Mouse (Mus musculus) spleen, adult 2 months (tissue): ENCODE results near the gene Cfap74. TPM values are rescaled to one million over a fixed set of nuclear protein-coding genes. Genes with fewer than 3 reads are reported as not detected.

Source experiments
- DNase-seq, 2 experiments: peaks; one replicate each; pipeline versions ENCODE4 v3.0.0 to v3.0.0-alpha.2; 2012 to 2021; ENCODE audit warnings: low spot score in 2 of 2, low read depth in 1 of 2
- H3K27ac ChIP-seq: fragments of 200-500 bp; 2 replicates; pipeline ENCODE4 v1.5.1; 2012; ENCODE audit warnings: low read length, inconsistent platforms; ENCODE audit not compliant: insufficient read depth
- H3K27me3 ChIP-seq: fragments of 200-500 bp; 2 replicates; pipeline ENCODE4 v1.6.1; 2012; ENCODE audit warnings: mild to moderate bottlenecking, moderate library complexity, low read length, inconsistent platforms; ENCODE audit not compliant: control insufficient read depth, insufficient read depth
- H3K36me3 ChIP-seq: fragments of 200-500 bp; 2 replicates; pipeline ENCODE4 v1.6.1; 2012; ENCODE audit warnings: mild to moderate bottlenecking, low read length, inconsistent platforms; ENCODE audit not compliant: control insufficient read depth, insufficient read depth
- H3K4me1 ChIP-seq: fragments of 200-500 bp; 2 replicates; pipeline ENCODE4 v1.6.1; 2011; ENCODE audit warnings: inconsistent platforms; ENCODE audit not compliant: control insufficient read depth, insufficient read depth, insufficient read length
- H3K4me3 ChIP-seq: fragments of 200-500 bp; 2 replicates; pipeline ENCODE4 v1.5.1; 2011; ENCODE audit warnings: mild to moderate bottlenecking, inconsistent platforms; ENCODE audit not compliant: insufficient read depth, insufficient read length; ENCODE audit errors: extremely low read depth
- CTCF ChIP-seq: fragments of 200-500 bp; IDR thresholded peaks from 2 replicates; pipeline ENCODE4 v1.5.1; 2011; ENCODE audit warnings: mild to moderate bottlenecking, inconsistent platforms; ENCODE audit not compliant: insufficient read depth, insufficient read length, insufficient replicate concordance; ENCODE audit errors: extremely low read depth
- POLR2A ChIP-seq: fragments of 200-500 bp; IDR thresholded peaks from 2 replicates; pipeline ENCODE4 v1.6.1; 2011; ENCODE audit warnings: low read depth, low read length, inconsistent platforms
- WGBS: fragments of 180-500 bp; shearing (Covaris S2); methylation state at CpG from one replicate; pipeline ENCODE4 v1.1.7; 2018; 5-methylcytosine and 5-hydroxymethylcytosine counted together
- polyA plus RNA-seq: library from polyadenylated mRNA; depleted of rRNA; stranded (reverse); fragments of >200 nt; gene quantifications from 2 replicates; pipeline ENCODE4 v1.2.3, GENCODE M21; 2012

The Cfap74 gene
- polyA plus RNA-seq, 1 experiment: 0.13 TPM

DNA sequence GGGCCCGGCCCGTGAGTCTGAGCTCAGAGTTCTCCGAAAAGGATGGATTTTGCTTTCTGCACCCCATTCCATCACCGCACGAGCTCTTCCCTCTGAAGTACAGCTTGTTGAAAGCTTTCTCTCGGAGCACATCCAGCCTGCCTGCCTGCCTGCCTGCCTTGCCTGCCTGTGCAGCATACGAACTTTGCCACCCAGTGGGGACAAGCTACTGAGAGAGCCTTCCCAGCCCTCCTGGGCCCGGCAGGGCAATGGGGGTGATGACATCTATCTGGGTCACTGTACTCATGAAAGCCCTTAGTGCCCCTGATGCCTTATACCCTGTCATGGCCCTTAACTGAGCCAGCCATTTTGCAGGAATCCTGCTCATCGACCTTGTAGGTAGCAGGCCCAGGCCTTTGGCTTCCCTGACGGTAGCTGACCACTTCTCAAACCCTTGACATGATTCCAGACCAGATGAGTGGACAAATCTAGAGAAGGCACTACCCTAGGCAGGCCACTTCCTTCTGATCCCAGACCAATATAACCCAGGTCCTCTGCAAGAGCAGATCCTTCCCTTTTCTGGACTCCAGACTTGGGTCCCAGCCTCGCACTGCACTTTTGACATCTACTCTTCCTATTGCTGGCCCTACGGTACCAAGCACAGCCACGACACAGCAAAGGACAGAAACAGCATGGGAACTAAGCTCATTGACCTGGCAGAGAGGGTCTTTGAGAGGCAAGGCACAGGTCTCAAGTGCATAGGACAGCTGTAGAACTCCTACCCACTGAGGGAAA is 58.4 kb downstream of the Cfap74 start:
- H3K27me3 ChIP-seq: no peaks in the 10 kb centered on the region
- no peak for TF ChIP-seq CTCF
- TF ChIP-seq POLR2A: no peak
- no peak for DNase-seq
- no peak overlapping the region for H3K27ac ChIP-seq
- H3K36me3 ChIP-seq: no peaks in the 10 kb centered on the region
- peaks cover 4% of the 10 kb centered on the region for H3K4me1 ChIP-seq
- 83% methylated on average over 13 of the region's 13 CpGs for WGBS
- H3K4me3 ChIP-seq: no peak overlapping the region

DNA sequence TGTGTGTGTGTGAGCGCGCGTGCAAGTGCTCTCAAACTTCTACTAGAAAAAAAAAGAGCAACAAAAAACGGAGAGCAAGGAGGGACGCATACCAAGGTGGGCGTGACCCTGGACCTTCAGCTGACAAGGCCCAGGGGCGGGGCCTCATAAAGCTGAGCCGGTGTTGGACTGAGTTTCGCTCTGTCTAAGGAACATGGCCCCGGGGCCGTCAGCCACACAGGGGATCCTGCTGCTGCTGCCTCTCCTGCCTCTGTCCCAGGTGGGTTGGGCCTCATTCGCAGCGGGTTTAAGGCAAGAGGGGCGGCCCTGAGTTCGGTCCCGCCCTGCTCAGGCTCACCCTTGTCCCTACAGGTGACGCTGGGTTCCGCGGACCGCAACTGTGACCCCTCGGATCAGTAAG is 60.0 kb downstream of the Cfap74 start, which contains the start of gene Tmem52:
Gene Tmem52, plus strand, starts transcription at position 163 of the 400 bp plus-strand sequence.
- Histone ChIP-seq H3K27ac (no peak within 1 kb of the TSS), H3K4me1 (peaks cover 4% of the 10 kb centered on the region), H3K4me3 (peak within 1 kb of the TSS; percentile 52; the same call in 1 of the 2 replicates), H3K27me3 (no peaks in the 10 kb centered on the region), H3K36me3 (no peaks in the 10 kb centered on the region)
- DNase-seq: no peak
- TF ChIP-seq POLR2A (no peak), CTCF (no peak)
- 16% methylated on average over 21 of the region's 21 CpGs for WGBS

DNA sequence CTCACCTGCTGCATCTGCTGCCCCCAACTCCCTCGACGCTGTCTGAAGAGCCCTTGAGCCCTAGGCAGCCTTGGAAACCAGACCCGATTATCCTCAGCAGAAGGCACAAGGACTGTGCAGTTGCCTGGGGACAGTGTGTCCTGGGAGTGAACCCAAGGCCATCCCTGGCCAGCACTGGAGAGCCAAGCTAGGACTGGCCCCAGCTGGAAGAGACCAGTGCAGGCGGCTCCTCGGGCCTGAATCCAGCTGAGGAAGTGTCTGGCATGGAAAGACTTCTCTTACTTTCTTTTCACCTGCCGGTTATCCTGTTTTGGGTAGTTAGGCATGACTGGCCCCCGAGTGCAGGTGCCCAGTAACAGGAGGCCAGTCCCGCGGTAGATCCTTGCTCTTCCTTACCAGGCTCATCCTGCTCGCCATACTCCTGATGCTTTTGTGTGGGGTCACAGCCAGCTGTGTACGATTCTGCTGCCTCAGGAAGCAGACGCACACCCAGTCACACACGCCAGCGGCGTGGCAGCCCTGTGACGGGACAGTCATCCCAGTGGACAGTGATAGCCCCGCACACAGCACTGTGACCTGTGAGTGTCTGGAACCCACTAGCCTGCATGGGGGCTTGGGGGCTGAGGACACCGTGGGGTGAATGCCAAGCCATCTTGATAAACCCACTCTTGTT is 60.7 kb downstream of the Cfap74 start:
- DNase-seq: no peak
- Histone ChIP-seq H3K4me3 (no peak overlapping the region), H3K36me3 (no peaks in the 10 kb centered on the region), H3K27ac (no peak overlapping the region), H3K27me3 (no peaks in the 10 kb centered on the region), H3K4me1 (peaks cover 4% of the 10 kb centered on the region)
- 83% methylated on average over 18 of the region's 18 CpGs for WGBS
- TF ChIP-seq CTCF (no peak), POLR2A (no peak)

DNA sequence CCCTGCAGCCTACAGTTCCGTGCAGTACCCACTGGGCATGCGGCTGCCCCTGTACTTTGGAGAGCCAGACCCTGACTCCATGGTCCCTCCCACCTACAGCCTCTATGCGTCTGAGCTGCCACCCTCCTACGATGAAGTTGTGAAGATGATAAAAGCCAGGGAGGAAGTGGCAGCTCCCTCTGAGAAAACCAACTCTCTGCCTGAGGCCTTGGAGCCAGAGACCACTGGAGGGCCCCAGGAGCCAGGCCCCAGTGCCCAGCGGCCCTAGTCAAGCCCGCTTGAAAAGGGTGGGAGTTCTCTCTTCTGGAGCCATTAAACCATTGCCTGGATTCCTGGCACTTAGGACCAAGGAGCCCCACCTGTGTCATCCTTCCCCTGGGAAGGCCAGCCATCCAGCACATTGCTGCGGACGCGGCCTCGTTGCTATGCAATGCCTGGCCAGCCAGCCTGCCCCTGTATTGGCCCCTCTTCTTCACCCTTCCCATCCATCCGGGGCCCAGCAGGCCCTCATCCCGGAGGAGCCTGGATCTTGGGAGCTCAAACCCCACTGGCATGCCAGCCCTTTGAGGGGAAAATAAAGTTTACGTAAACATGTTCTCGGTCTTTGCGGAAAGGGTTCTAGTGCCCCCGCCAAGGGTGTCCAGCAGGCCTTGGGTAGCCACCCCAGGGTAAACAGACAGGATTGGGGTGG is 61.4 kb downstream of the Cfap74 start:
- peaks cover 4% of the 10 kb centered on the region for H3K4me1 ChIP-seq
- TF ChIP-seq CTCF (no peak), POLR2A (no peak)
- 83% methylated on average over 16 of the region's 16 CpGs for WGBS
- no peak overlapping the region for H3K27ac ChIP-seq
- no peak for DNase-seq
- no peak overlapping the region for H3K4me3 ChIP-seq
- H3K36me3 ChIP-seq: no peaks in the 10 kb centered on the region
- no peaks in the 10 kb centered on the region for H3K27me3 ChIP-seq

DNA sequence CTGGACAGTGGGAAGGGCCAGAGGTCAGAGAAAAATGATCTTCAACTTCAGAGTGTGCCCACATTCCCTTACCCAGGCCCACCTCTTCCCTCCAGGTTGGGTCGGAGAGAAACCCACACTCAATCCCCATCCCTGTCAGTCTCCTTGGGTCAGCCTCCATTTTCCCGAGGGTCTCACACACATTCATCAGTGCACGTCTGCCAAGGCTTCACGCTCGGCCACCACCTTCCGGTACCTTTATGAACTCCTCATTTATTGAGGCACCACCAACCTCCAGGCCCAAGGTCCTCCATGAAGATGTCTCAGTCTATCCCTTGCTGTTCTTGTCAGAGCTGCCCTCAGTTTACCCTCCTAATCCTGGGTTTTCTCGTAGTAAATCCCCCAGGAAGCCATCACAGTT is 62.0 kb downstream of the Cfap74 start:
- H3K4me1 ChIP-seq: peaks cover 4% of the 10 kb centered on the region
- H3K27me3 ChIP-seq: no peaks in the 10 kb centered on the region
- no peaks in the 10 kb centered on the region for H3K36me3 ChIP-seq
- TF ChIP-seq CTCF: no peak
- no peak for TF ChIP-seq POLR2A
- no peak overlapping the region for H3K27ac ChIP-seq
- H3K4me3 ChIP-seq: no peak overlapping the region
- 90% methylated on average over 7 of the region's 7 CpGs for WGBS
- DNase-seq: no peak

DNA sequence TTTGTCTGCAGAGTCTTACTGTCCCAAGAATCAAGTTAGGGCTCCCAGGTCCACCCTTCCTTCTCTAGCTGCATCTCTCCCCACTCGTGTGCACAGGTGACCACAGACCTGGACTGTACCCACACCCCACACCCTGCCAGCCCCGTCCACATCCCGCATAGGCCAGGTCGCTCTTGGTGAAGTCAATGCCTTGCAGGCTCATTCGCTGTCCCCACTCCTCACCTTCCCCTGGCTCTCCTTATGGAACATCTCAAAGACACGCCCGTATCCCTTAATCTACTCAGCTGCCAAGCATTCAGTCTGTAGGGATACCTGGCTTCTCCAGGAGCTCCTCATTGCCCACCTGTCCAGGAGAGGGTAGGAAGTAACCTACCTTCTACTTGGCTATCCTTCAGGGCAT is 62.4 kb downstream of the Cfap74 start:
- H3K27me3 ChIP-seq: no peaks in the 10 kb centered on the region
- no peak overlapping the region for H3K27ac ChIP-seq
- no peak for DNase-seq
- no peaks in the 10 kb centered on the region for H3K36me3 ChIP-seq
- no peak for TF ChIP-seq CTCF
- TF ChIP-seq POLR2A: no peak
- 88% methylated on average over 7 of the region's 7 CpGs for WGBS
- peaks cover 4% of the 10 kb centered on the region for H3K4me1 ChIP-seq
- no peak overlapping the region for H3K4me3 ChIP-seq
